Mouse (Mus musculus): ENCODE data around the gene Kirrel.

Gene Kirrel

DNA sequence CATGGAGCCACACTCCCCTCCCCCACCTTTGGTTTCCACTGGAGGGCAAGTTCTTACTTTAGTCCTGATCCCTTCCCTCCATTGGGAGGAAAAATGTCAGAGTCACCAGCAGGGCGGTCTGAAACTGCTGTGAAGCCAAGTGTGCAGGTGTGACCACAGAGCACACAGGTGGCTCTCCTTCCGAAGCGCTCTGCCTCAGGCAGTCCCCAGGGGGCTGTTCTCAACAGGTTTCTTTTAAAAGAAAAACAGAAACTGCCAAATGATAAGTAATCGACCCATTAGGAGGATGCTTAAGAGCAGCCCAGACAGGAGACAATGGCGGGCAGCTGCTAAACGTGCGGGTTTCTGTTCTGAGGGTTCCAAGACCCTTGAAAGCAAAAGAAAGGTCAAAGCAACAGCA is 37.8 kb downstream of the Kirrel start:
- in situ Hi-C loops (cut with MboI, MseI): no loop called here

DNA sequence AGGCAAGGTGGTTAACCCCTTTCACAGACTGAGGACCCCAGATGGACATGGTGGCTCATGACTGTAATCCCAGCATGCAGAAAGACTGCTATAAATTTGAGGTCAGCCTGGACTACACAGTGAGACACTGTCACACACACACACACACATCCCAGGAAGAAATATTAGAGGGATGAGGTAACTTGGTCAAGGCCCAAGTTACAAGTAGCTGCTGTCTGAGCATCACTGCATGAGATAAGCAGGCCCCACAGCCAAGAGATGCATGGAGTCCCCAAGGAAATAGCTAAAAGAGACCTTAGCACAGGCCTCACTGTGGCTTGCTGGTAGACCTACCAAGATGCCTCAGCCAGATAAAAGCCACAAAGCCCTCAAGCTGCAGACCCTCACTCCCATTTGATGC is 39.6 kb downstream of the Kirrel start:
- in situ Hi-C loops (cut with MboI, MseI): no loop called here

DNA sequence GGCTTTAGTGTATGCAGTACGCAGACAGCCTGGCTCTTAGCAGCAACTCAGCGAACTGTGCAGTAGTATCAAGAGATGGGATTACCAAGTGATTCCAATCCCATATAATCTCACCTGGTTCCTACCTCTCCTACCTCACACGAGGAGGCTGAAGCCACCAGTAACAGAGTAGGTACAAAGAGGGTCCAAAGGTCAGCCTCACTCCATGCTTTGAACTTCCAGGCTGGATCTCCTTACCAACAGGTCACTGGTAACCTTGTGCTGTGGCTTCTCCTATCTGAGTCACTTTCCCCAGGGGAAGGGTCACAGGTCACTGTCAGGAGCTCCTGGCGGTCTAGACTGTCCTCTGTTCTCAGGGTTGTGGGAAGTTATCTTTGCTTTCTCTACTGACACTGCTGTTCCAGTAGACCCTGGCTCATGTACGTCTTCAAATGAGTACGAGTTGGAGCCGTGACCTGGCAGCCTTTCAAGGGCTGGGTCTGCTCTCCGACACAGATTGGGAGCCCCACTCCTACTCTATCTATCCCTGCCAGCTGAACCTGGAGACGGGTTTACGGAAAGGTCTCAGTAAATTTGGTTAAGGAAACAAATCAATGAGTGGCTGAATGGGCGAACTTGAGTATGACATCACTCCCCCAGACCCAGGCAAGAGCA is 42.7 kb downstream of the Kirrel start:
- in situ Hi-C loops (cut with MboI, MseI): no loop called here

DNA sequence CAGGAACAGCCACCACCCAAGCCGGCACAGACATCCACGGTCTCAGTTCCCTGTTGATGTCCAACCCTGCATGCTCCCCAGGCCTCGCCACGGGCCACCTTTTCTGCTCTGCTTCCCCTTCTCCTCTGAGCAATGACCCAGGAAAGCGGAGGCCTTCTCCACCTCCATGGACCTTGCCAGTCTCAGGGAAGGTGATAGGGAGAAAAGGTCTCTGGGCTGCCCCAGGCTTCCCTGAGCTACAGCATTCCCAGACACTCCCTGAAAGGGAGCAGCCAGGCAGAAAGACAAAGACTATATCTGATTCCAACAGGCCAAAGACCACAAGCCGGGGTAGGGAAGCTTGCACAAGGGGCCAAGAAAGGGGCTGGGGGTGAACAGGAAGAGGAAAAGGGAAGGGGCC is 43.6 kb downstream of the Kirrel start:
- in situ Hi-C loops (cut with MboI, MseI): no loop called here

GRCm38 (mm10) chr3:87123795-87124194 is 50.8 kb downstream of the Kirrel start:
- in situ Hi-C loops (cut with MboI, MseI): no loop called here

- in situ Hi-C loops (cut with MboI, MseI): loop anchor here (10.0 kb wide), 1 partner anchor 547 kb away; no protein-coding TSS in a partner anchor
Observed at GRCm38 (mm10) chr3:87118214-87118613, 56.3 kb downstream of the Kirrel start.

DNA sequence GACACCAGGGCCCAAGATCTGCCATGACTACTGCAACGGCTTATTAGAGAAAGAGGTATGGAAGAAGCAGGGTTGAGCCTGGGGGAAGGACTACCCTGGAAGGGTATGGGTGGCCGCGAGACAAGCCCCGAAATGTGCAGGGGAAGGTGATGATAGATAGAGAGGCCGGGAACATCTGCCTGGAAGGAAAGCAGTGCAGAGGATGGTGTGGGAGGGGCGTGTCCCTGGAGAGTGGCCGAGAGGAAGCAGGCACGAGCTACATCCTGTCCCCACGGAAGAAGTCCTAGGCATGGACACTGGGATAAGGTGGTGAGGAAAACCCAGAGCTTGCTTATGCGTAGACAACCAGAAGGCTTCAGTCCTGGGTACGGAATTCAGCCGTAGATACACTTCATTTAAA is 56.9 kb downstream of the Kirrel start:
- in situ Hi-C loops (cut with MboI, MseI): loop anchor here (10.0 kb wide), 1 partner anchor 547 kb away; no protein-coding TSS in a partner anchor

- in situ Hi-C loops (cut with MboI, MseI): loop anchor here (10.0 kb wide), 1 partner anchor 549 kb away; no protein-coding TSS in a partner anchor
Observed at GRCm38 (mm10) chr3:87115726-87116540, 58.6 kb downstream of the Kirrel start.

DNA sequence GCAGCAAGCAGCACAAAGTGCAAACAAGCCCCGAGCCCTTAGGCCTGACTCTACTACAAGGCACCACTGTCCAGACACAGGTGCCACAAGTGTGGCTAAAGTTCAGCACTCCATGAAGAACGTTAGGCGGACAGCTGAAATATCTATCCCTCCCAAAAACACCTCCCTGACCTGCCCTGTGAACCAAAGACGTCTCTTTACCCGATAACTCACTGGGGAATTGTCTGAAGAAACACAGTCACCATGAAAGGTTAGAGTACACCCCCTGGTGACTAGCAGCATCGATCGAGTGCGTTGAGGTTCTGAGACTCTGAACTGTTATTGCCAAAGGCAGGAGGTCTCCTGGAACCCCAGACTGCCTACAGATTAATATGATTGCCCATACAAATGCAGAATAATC is 59.3 kb downstream of the Kirrel start:
- in situ Hi-C loops (cut with MboI, MseI): loop anchor here (10.0 kb wide), 1 partner anchor 550 kb away; no protein-coding TSS in a partner anchor

DNA sequence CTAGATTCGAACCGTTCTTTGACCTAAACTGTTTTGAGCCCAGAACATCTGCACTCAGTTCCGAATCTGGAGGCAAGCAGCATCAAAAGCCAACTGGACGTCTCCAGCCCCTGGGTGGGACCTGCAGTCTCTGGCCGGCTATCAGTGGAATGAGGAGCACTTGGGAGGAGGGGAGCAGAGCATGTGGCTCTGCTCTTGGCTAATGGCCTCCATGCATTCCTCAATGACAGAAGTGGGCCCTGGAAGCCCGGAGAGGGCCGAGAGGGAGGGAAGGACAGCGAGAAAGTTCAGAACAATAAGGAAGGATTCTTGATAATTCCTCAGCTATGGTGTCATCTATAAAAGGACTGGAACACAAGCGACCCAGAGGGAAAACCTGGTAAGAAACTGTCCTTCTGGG is 59.7 kb downstream of the Kirrel start:
- in situ Hi-C loops (cut with MboI, MseI): loop anchor here (10.0 kb wide), 1 partner anchor 550 kb away; no protein-coding TSS in a partner anchor

- in situ Hi-C loops (cut with MboI, MseI): loop anchor here (10.0 kb wide), 1 partner anchor 551 kb away; no protein-coding TSS in a partner anchor
Observed at GRCm38 (mm10) chr3:87113881-87114280, 60.7 kb downstream of the Kirrel start.

- in situ Hi-C loops (cut with MboI, MseI): loop anchor here (10.0 kb wide), 1 partner anchor 553 kb away; no protein-coding TSS in a partner anchor
Observed at GRCm38 (mm10) chr3:87112264-87112663, 62.3 kb downstream of the Kirrel start.

- in situ Hi-C loops (cut with MboI, MseI): no loop called here
Observed at GRCm38 (mm10) chr3:87104856-87105255, 69.7 kb downstream of the Kirrel start.

DNA sequence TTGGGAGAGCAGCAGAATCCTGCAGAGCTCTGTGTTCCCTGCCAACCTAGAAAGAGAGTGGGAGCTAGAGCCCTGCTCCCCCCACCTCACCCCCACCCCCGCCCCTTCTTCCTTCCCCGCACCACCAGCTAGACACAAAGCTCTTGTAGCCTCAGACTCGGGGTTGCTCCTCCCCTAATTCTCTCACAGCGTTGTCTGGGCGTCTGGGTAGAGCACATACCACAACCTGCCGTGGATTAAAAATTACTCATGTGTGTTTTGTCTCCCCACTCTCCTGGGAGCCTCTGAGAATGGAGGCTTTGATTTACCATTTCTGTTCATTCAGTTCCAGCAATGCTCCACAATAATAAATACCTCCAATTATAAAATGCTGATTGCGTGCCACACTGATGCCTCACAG is 72.2 kb downstream of the Kirrel start:
- in situ Hi-C loops (cut with MboI, MseI): no loop called here

DNA sequence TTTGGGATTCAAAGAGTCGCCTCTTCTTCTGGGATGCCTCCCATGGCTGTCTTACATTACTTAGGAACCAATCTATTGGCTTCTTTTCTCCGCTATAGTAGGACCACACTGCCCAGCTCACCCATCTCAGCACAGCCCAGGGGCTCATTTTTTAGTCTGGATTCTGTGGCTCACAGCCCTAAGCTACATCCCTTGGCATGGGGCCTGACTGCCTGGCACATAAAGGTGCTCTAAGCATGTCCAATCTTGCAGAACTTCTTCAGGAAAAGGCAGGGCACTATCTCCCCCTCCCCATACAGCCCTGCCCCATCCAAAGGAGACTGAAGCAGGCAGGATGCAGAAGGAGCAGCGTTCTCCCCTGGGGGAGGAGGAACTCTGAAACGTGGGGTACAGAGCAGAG is 73.6 kb downstream of the Kirrel start:
- in situ Hi-C loops (cut with MboI, MseI): no loop called here

- in situ Hi-C loops (cut with MboI, MseI): no loop called here
Observed at GRCm38 (mm10) chr3:87097969-87098946, 76.3 kb downstream of the Kirrel start.

- in situ Hi-C loops (cut with MboI, MseI): no loop called here
Observed at GRCm38 (mm10) chr3:87097205-87097604, 77.3 kb downstream of the Kirrel start.

DNA sequence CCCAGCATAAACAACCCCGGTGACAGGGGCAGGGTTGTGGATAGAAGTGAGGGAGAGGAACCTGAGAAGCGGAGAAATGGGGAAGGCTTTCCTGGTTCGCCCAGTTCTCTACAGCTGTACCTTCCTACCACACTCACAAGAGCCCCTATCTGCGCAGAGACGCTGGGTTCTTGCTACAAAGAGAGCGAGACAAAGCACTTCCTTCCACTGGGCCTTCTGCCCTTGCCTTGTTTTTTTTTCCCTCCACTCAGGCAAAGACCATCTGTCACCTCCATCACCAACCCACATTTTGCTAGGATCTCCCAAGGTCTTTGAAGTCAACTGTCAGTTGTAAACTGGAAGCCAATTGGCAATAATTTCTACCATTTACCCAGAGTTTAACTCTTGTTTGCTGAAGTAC is 80.8 kb downstream of the Kirrel start:
- in situ Hi-C loops (cut with MboI, MseI): no loop called here

- in situ Hi-C loops (cut with MboI, MseI): no loop called here
Observed at GRCm38 (mm10) chr3:87089694-87090565, 84.6 kb downstream of the Kirrel start.

GRCm38 (mm10) chr3:87087146-87087545 is 87.4 kb downstream of the Kirrel start:
- in situ Hi-C loops (cut with MboI, MseI): no loop called here
